ENCODE assay signal across 8 mouse cellular contexts in the genomic region with DNA sequence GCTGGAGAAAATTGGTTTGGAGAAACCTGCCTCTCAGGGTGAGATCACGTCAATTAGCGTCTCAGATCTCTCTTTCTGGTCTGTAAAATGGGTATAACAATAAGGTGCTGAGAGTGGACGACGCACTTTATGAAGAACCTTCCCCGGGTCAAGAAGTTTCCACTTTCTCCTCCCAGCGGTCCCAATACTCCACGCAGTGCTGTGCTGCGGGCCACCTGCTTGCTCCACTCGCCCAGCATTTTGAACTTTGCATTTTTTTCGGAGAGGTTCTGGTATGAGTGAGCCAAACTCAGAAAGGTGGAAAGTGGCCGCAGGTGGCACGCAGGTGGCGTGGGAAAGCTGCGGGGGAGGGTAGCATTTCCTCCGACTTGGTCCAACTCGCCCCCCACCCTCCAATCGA. TPM values are rescaled to one million over a fixed set of nuclear protein-coding genes. Genes with fewer than 3 reads are reported as not detected.
DNase-seq lines count a peak whose midpoint lies in the region; ATAC-seq and TF ChIP-seq lines count a peak whose summit lies in the region.

No protein-coding gene starts in this region.

- no peak for TF ChIP-seq RAD21 in MEL (IDR thresholded peaks at IDR 0.05; ENCODE audit: low read depth, low read length)

- H3K4me1 ChIP-seq in MEL (ENCODE audit: control insufficient read depth in 1 of 2, insufficient read depth in 2 of 2, low read length in 2 of 2) = peaks cover 9 to 25% of the 10 kb centered on the region in 2 experiments
- peaks cover 19% of the 10 kb centered on the region for H3K4me1 ChIP-seq in heart, embryonic 15.5 days (replicated peaks)
- peaks cover 24% of the 10 kb centered on the region for H3K4me1 ChIP-seq in liver, postnatal 0 days (ENCODE audit: insufficient read depth)

- under 1% methylated on average over 17 of the region's 17 CpGs for WGBS in heart, embryonic 15.5 days
- WGBS in liver, postnatal 0 days (ENCODE audit: insufficient replicate concordance) = 2% methylated on average over 16 of the region's 17 CpGs

- H3K27me3 ChIP-seq in MEL (ENCODE audit: control insufficient read depth in 1 of 2, insufficient read depth in 2 of 2, low read length in 2 of 2) = no peaks in the 10 kb centered on the region
- H3K27me3 ChIP-seq in heart, embryonic 15.5 days = no peaks in the 10 kb centered on the region
- H3K27me3 ChIP-seq in liver, postnatal 0 days (ENCODE audit: insufficient read depth, low read length) = no peaks in the 10 kb centered on the region

- no peak; a peak in 1 of 4 replicates for TF ChIP-seq POLR2A in MEL (IDR thresholded peaks at IDR 0.05; ENCODE audit: control insufficient read depth in 1 of 2, insufficient read depth in 1 of 2, low read depth in 1 of 2, low read length in 2 of 2, poor library complexity in 1 of 2)

- H3K4me3 ChIP-seq in MEL (ENCODE audit: control insufficient read depth in 1 of 2, insufficient read depth in 1 of 2, low read depth in 2 of 2, low read length in 2 of 2) = peak overlapping the region; percentile 89 to 99
- H3K4me3 ChIP-seq in heart, embryonic 15.5 days = peak overlapping the region; percentile 80
- peak overlapping the region; percentile 82 for H3K4me3 ChIP-seq in liver, postnatal 0 days (ENCODE audit: low read depth, low read length)

- no peak for TF ChIP-seq CTCF in MEL (IDR thresholded peaks at IDR 0.05 in 2 of 3, conservative IDR thresholded peaks at IDR 0.05 in 1 of 3; ENCODE audit: control insufficient read depth in 1 of 3, insufficient read depth in 1 of 3, low read depth in 2 of 3, low read length in 3 of 3, poor library complexity in 1 of 3, severe bottlenecking in 1 of 3)
- TF ChIP-seq CTCF in liver, postnatal 0 days (IDR thresholded peaks at IDR 0.05; ENCODE audit: low read depth) = no peak

- peak overlapping the region; percentile 76 for H3K9ac ChIP-seq in MEL (ENCODE audit: control insufficient read depth, low read depth, low read length, poor library complexity, severe bottlenecking)
- peak overlapping the region; percentile 72 for H3K9ac ChIP-seq in heart, embryonic 15.5 days
- H3K9ac ChIP-seq in liver, postnatal 0 days (replicated peaks) = peak overlapping the region; percentile 78

- 0 out of 2 replicates have a peak overlapping the region, but pooled peaks have one; percentile 9 for H3K27ac ChIP-seq in MEL (ENCODE audit: control insufficient read depth, low read depth, low read length)
- 0 out of 2 replicates have a peak overlapping the region, but pooled peaks have one; percentile 29 for H3K27ac ChIP-seq in heart, embryonic 15.5 days
- peak overlapping the region; percentile 67 for H3K27ac ChIP-seq in liver, postnatal 0 days (ENCODE audit: low read depth)

- TF ChIP-seq EP300 in MEL (IDR thresholded peaks at IDR 0.05; ENCODE audit: low read depth in 1 of 2, low read length in 2 of 2) = no peak
- no peak for TF ChIP-seq EP300 in liver, postnatal 0 days (IDR thresholded peaks at IDR 0.05; ENCODE audit: low read depth)

- peak; percentile 4 for DNase-seq in heart, adult 8-10 months (ENCODE audit: low spot score)
- DNase-seq in heart, adult 18-20 months = no peak
- DNase-seq in MEL (ENCODE audit: low read depth, low spot score) = no peak
- no peak for DNase-seq in liver, postnatal 0 days
- no peak for DNase-seq in left cerebral cortex, adult 18-20 months (ENCODE audit: low spot score in 2 of 2)
- DNase-seq in spleen, postnatal 36 days (ENCODE audit: low spot score in 2 of 2) = no peak
- no peak for DNase-seq in frontal cortex, postnatal 10 days (ENCODE audit: low spot score in 2 of 2)

- ATAC-seq in heart, embryonic 15.5 days (replicated peaks; ENCODE audit: insufficient number of reproducible peaks, insufficient read depth, low FRiP score, low read depth) = peak; percentile 48
- ATAC-seq in liver, postnatal 0 days = peak; percentile 74

- H3K79me2 ChIP-seq in MEL (ENCODE audit: control insufficient read depth, insufficient read depth, low read length, poor library complexity) = peaks cover 5% of the 10 kb centered on the region

- H3K36me3 ChIP-seq in MEL (ENCODE audit: control insufficient read depth in 1 of 2, insufficient read depth in 2 of 2, low read length in 2 of 2) = peaks cover 3 to 20% of the 10 kb centered on the region in 2 experiments
- peaks cover 4% of the 10 kb centered on the region; the same call in 1 of the 2 replicates for H3K36me3 ChIP-seq in heart, embryonic 15.5 days
- peaks cover 13% of the 10 kb centered on the region; the same call in 1 of the 2 replicates for H3K36me3 ChIP-seq in liver, postnatal 0 days (replicated peaks; ENCODE audit: insufficient read depth, low read length)

- H3K9me3 ChIP-seq in MEL (replicated peaks; ENCODE audit: insufficient read depth, low read length) = no peaks in the 10 kb centered on the region
- H3K9me3 ChIP-seq in heart, embryonic 15.5 days (replicated peaks) = no peaks in the 10 kb centered on the region
- H3K9me3 ChIP-seq in liver, postnatal 0 days (ENCODE audit: low read length) = no peaks in the 10 kb centered on the region

- H3K4me2 ChIP-seq in heart, embryonic 15.5 days = peak overlapping the region; percentile 95
- H3K4me2 ChIP-seq in liver, postnatal 0 days (ENCODE audit: low read depth, low read length) = peak overlapping the region; percentile 85

TF ChIP-seq in MEL, 35 proteins besides CTCF, POLR2A, EP300 and RAD21:
- TF ChIP-seq USF1 (IDR thresholded peaks at IDR 0.05; ENCODE audit: low read depth, low read length) (no peak), SMC3 (IDR thresholded peaks at IDR 0.05; ENCODE audit: low read depth, low read length) (no peak), KAT2A (conservative IDR thresholded peaks at IDR 0.05; ENCODE audit: low read depth, low read length) (no peak), ZKSCAN1 (IDR thresholded peaks at IDR 0.05; ENCODE audit: low read depth, low read length) (no peak)

RNA-seq across cellular contexts. Expression of a gene that starts 1.1 kb away (rescaled TPM):
- total RNA-seq in heart, adult 8-10 months (2022) = 10 to 100 TPM; 12.6 to 19.0 (median 16.4) TPM
- 10 to 100 TPM; 14.9 to 16.4 TPM for total RNA-seq in heart, adult 18-20 months (2021)
- 25.4 and 34.7 TPM in 2 replicates for total RNA-seq in MEL (2012; rRNA removed)
- 10 to 100 TPM in 1 of 2 experiments, not detected in 1; 41.3 TPM for polyA plus RNA-seq in MEL (2012; ENCODE audit: insufficient read depth in 1 of 2, insufficient read length in 2 of 2, low read depth in 1 of 2, low replicate concordance in 2 of 2, missing spikeins in 1 of 2)
- polyA plus RNA-seq in heart, embryonic 15.5 days (2015; fragmentation: Nextera tagmentation; extraction: Ambion mirVana) = 26.8 and 28.9 TPM in 2 replicates
- 24.0 and 24.6 TPM in 2 replicates for polyA plus RNA-seq in liver, postnatal 0 days (2015; fragmentation: Nextera tagmentation; extraction: Ambion mirVana)
- total RNA-seq in left cerebral cortex, adult 18-20 months (2021) = 10 to 100 TPM; 27.5 to 32.3 TPM

RNA-seq across cellular contexts. Expression of a gene that starts 49.1 kb away (rescaled TPM):
- total RNA-seq in heart, adult 8-10 months (2022) = 10 to 100 TPM; 19.4 to 23.1 (median 21.4) TPM
- total RNA-seq in heart, adult 18-20 months (2021) = 10 to 100 TPM; 20.1 to 24.2 TPM
- total RNA-seq in MEL (2012; rRNA removed) = 19.3 and 22.1 TPM in 2 replicates
- 10 to 100 TPM in 1 of 2 experiments, not detected in 1; 21.0 TPM for polyA plus RNA-seq in MEL (2012; ENCODE audit: insufficient read depth in 1 of 2, insufficient read length in 2 of 2, low read depth in 1 of 2, low replicate concordance in 2 of 2, missing spikeins in 1 of 2)
- 36.4 and 37.3 TPM in 2 replicates for polyA plus RNA-seq in heart, embryonic 15.5 days (2015; fragmentation: Nextera tagmentation; extraction: Ambion mirVana)
- polyA plus RNA-seq in liver, postnatal 0 days (2015; fragmentation: Nextera tagmentation; extraction: Ambion mirVana) = 16.3 and 22.5 TPM in 2 replicates
- 10 to 100 TPM; 26.4 to 30.5 TPM for total RNA-seq in left cerebral cortex, adult 18-20 months (2021)

RNA-seq across cellular contexts. Expression of a gene that starts 49.2 kb away (rescaled TPM):
- total RNA-seq in heart, adult 8-10 months (2022) = 1 to 10 TPM; 5.1 to 6.3 (median 5.3) TPM
- 1 to 10 TPM; 4.2 to 5.5 TPM for total RNA-seq in heart, adult 18-20 months (2021)
- total RNA-seq in MEL (2012; rRNA removed) = 3.5 and 4.0 TPM in 2 replicates
- polyA plus RNA-seq in MEL (2012; ENCODE audit: insufficient read depth in 1 of 2, insufficient read length in 2 of 2, low read depth in 1 of 2, low replicate concordance in 2 of 2, missing spikeins in 1 of 2) = 1 to 10 TPM in 1 of 2 experiments, not detected in 1; 4.9 TPM
- 12.3 and 14.0 TPM in 2 replicates for polyA plus RNA-seq in heart, embryonic 15.5 days (2015; fragmentation: Nextera tagmentation; extraction: Ambion mirVana)
- polyA plus RNA-seq in liver, postnatal 0 days (2015; fragmentation: Nextera tagmentation; extraction: Ambion mirVana) = 1.3 and 1.9 TPM in 2 replicates
- 10 to 100 TPM; 10.6 to 11.4 TPM for total RNA-seq in left cerebral cortex, adult 18-20 months (2021)

Comparison
In these comparisons a context has a peak if more than half of its experiments do, and no peak if none do; other contexts are left out.
1. H3K27ac ChIP-seq: peak in every context shown above with its lines; median percentile 67 in liver, postnatal 0 days; 29 in heart, embryonic 15.5 days; 9 in MEL.